Mouse (Mus musculus) left cerebral cortex, adult 9 months (tissue): Measurements from ENCODE around the gene Tsc22d3.
A peak's percentile ranks its signal among the peaks of the same experiment; 100 is the strongest.
"Not testable (repeated sequence)": the region's sequence is repeated elsewhere in the genome, so short reads cannot be mapped to it uniquely, and the experiment has no call there.

Source experiments
- DNase-seq, 2 experiments: peaks; one replicate each; pipeline ENCODE4 v3.0.0; 2022; ENCODE audit warnings: low spot score in 2 of 2

Tsc22d3 gene

DNA sequence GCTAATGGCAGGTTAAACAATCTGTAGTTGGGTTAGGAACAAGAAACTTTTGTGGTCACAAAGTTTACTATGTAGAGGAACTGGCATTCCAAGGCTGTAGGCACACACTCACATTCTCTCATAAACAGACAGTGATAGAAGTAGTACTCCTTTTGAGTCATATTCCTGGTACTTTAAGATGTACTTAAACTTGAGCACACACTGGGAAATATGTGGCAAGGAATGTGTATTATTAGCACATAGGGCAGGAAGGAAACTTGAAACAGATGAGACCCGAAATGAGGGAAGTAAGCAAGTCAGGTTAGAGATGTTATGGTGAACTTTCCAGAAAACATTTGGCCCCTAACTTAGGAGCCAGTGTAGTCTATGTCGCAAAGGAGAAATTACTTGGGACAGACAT, 34.7 kb downstream of the Tsc22d3 start:
- no peak for DNase-seq

DNA sequence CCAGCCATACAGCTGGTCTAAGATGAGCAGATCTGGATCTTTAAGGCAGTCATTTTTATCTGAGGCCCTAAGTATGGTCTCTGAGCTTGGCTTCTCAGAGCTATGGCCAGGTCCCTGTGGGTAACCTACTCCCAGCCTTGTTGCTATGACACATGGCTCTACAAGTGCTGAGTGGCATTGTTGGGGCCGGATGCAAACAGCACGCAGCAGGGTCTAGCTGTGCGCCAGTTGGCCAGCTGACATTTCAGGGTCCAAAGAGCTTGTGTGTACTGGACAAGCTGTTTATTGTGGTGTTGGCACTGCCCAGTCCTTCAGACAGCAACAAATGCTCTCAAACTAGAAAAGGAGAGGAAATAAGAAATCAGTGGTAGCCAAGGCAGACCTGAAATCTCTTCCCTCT, 35.2 kb downstream of the Tsc22d3 start:
- no peak for DNase-seq

DNA sequence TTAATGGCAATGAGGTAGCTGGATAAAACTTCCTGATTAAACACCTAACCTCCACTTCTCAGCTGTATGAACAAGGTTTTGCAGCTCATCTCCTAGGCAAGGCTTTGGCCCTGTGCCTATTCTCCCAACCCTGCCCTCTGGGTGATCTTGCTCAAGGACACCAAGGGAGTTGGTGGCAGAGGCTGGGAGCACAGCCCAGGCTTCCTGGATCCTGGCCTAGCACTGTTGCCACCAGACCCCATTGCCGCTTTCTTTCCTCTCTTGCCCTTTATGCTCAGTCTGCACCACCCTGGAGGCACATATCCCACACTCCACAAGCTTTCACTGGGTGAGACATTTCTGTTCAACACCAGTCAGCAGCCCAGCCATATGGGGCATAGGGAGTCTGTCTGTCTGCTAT, 35.7 kb downstream of the Tsc22d3 start:
- no peak for DNase-seq

DNA sequence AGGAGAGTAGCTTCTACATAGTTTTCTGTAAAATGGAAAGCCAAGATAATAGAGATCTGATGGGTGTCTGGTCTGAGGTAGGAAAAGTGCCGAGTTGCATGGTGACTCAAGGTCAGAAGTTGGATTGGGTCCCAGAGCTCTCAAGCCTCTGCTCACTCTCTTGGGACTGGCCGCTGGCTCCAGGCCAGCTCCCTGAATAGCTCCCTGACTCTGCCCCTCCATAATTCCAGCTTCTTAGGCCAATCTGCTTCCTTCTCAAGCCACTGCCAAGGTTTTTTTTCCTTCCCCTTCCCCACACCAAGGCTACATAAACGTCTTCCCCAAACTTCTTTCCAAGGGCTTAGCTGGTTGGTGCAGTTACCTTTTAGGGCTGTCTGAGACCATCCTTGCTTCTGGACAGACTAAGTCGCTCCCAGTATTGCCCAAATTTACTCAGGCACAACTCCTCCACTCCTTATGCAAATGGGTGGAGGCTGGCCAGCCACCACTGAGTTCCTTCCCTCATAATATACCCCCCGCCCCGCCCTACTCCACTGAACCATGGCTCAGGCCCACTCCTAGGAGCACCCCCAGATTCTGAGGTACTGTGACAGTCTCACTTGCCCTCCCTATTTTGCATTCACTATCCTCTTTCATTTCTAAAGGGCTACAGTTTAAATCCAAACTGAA, 42.1 kb downstream of the Tsc22d3 start:
- no peak for DNase-seq

DNA sequence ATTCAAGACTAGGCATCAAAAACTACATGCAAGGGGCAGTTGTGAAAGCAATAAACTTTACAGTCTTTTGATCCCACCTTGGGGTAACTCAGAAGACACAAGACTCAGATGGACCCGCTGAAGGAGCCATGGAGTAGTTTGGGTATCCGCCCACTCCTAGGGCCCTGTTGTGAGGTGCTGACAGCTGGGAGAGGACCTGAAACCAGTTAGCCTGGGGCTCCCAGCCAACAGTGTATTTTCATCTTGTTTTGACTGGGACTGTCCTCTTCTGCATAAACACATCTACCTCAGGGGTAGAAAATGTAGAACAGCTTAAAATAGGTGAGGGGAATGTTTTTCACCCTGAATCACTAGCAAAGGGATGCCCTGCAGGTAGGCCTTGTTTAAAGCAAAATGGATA, 44.5 kb downstream of the Tsc22d3 start:
- DNase-seq, result no peak

DNA sequence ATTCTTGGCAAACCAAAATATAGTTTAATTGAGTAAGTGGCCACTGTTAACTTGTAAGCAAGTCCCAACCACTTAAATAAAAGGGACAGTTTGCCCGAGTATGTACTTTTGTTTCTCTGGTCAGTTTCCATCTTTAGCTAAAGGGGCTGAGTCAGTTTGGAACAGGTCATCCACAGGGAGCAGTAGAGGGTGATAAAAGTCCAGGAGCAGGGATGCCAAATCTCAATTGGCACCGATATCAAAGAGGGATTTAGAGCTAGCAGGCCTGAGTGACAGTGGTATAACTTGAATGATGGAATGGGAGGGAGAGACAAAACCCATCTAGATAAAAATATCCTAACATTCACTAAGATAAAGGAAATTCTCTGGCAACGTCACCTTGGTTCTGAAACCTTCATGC, 45.0 kb downstream of the Tsc22d3 start:
- no peak for DNase-seq

DNA sequence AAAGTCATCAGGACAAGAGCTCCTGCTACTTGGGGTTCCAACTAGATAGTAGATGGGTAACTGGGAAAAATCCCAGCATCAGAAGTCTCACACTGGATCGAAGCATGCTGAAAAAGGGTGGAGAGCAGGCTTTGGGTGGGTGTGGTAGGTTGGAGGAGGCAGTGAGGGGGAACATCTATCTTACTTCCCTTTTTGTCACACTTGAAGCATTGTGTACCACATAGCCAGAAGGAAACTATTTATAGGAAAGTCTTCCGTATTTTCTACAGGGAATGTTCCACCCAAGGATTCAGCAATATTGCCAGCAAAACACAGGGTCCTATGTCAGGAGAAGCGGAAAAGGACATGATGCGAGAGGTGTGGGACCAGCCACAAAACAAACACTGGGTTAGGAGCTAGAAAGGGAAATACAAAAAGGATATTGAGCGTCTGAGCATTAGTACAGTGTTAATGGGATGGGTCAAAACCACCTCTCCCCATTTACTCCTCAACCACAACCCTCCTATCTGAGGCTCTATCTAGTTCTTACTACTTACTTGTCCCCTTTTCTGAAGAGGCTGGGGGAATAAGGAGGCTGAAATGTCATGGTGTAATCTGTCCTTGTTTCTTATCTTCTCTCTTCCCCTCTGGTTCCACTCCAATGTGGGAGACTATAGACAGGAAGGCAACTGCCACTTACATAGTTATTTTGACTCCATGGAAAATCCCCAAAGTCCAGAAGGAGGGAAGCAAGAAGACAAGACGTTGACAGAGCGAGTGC, 52.6 kb downstream of the Tsc22d3 start:
- no peak for DNase-seq

DNA sequence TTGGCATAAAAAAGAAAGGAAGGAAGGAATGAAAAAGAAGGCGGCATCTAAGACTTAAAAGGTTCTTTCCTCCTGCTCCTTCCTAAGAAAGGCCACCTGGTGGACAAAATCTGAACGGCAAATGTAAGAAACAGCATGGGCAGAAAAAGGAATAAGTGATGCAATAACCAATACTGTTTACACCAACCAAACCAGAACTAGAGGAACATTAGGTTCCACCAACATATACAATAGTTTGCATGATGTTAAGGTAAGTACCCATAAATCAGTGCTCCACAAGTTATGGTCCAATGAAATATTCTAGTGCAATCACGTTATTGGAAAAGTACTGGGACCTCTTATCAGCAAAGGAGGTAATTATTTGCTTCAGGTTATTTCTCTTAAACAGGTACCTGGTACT, 55.7 kb downstream of the Tsc22d3 start:
- peak in 1 of 2 experiments; percentile 63 for DNase-seq

DNA sequence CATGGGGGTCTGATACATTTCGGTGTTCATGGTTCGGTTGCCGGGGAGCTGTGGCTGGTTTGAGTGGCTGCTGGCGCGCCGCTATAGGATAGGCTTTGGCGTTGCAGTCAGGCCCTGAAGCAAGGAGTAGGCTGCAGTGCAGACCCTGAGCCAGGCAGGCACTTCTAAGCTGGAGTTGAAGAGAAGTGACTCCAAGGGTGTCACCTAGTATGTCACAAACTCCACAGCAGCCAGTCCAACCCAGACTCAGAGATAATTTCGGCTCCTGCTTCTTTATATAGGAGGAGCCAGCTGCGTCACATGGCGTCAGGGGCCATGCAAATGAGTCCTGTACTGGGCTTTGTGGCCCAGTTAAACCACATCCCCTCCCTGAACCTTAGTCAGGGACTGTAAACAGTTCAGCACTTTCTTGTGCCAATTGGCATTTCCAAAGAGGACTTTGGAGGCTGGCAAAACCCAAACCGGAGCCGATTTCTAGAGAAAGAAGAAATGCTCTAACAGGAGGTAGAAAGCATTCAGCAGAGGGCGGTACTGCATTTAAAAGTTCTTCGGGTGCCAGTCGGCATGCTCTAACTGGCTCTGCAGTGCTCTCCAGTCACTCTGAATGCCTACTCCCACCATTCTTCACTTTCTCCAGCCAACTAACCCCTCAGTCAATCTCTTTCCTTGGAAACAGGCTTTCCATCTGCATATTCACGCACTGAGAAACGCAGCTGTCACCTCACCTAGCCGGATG, 57.4 kb downstream of the Tsc22d3 start:
- DNase-seq, result peak; percentile 53 to 82

DNA sequence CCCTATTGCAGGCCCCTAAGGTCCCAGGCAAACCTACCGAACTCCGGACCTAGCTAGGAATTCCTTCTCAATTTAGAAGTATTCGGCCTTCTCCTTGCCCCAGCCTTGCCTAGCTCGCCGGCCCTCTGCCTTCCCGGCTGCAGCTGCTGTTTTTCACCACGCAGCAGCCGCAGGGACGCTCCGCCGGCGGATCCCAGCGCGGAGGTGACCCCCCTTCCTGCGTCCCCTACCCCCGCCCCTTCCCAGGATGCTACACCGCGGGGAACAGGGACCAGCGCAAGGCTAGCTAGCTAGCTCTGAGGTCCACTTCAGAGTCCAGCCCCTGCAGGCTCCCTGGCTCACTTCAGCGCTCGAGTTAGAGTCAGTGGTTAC, 58.0 kb downstream of the Tsc22d3 start:
- DNase-seq, result no peak

DNA sequence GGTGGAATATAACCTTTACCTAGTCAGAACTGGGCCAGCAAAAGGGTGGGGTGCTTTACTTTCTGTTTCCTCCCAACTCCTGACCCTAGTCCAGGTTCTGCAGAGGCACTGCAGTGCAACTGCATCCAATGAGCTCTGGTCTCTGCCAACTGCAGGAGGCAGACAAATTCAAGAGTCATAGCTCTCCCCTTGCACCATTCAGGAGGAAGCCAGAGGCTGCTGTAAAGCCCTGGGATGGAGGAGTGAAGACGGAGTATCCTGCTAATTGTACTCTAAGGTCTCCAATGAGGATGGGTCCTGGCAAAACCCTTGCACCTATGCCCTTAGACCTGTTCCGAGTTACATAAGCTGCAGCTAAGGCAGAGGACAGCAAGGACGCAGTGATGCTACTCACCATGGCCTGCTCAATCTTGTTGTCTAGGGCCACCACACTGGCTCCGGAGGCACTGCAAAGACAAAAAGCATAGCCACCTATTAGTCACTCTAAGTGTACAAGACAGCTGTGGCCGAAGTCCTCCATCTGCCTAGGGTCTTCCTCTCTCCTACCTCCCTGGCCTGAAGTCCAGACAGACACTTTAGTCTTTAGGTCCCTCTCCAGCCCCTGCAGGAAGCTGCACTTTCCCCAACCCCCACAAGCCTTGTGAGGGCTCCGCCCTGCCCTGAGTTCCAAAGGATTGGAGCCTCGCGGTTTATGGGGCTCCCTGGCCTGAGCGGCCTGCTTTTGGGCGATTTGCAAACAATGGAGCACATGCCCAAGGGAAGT, 58.6 kb downstream of the Tsc22d3 start:
- DNase-seq, result peak in 1 of 2 experiments; percentile 25

DNA sequence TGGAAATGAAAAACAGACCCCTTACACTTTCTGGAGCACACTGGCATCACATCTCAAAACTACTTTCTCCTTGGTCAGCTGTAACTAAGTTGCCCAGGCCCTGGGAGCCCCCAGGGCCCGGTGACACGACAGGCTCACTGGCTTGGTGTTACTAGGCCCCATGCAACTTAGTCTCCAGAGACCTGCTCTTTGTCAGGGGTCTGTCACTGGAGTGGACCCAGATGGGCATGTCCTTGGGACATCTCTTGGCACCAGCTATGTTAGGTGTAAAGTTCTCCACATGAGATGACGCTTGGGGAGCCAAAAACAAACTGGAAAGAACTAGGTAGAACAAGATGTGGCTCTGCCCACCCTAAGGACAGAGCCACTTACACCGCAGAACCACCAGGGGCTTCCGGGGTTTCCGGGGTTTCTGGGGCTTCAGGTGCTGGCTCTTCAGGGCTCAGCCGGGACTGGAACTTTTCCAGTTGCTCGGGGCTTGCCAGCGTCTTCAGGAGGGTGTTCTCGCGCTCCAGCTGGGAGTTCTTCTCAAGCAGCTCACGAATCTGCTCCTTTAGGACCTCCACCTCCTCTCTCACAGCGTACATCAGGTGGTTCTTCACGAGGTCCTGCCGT, 59.9 kb downstream of the Tsc22d3 start:
- no peak for DNase-seq

DNA sequence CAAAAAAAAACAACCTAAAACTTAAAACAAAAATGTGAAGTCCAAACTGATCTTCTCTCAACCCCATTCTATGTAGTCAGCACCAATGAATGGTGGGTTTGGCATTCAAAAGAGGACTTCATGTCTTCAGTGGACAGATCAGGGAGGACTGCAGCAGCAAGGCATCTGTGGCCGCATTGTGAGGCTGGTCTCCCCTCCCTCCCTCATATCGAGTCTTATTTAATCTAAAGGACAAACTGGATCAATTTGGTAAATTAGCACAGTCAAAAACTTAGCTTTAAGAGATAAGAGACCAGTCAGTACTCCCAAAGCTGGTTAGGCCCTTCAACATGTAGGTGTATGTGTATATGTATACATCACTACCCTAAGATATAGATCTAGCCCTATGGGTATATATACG, 60.6 kb downstream of the Tsc22d3 start:
- DNase-seq, result not testable (repeated sequence)

DNA sequence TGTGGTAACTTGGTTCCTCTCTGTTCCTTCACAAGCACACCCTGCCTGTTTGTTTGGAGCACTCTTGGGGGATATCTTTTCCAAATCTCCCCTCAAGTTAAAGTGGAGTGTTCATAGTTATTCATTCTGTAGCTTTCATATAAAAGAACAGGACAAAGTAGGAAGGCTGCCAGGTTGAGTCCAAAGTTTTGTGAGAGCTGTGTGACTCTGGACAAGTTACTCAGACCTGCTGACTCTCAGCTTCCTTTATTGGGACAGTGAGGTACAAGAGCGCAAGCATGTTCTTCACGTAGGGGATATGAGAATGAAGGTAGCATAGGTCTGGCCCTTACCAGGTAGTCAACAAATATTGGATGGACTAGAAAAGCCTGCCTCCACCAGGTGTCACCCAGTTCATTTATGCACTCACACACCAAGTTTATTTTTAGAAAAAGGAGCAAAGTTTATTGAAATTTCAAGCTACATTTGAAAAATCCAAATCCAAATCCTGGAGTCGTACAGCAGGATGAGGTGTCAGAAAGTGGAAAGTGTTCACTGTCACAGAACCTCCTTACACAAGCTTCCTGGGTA, 61.3 kb downstream of the Tsc22d3 start:
- DNase-seq, result no peak

DNA sequence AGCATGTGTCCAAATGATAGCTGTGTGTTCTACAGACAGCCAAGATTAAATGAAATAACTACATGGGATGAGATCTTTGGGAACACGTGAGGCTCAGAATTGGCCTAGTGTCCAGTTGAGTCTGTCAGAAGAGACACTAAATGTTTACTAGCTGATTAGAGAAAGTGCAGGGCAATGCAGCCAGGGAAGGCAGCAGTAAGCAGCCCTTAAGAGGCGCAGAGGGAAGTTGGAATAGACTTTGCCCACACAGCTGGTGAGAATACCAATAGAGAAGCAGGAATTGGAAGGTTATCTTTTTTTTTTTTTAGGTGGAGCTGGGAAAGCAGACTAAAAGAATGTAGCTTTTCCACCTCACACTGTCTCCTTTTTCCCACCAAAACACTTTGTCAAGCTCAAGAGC, 61.8 kb downstream of the Tsc22d3 start:
- no peak for DNase-seq

DNA sequence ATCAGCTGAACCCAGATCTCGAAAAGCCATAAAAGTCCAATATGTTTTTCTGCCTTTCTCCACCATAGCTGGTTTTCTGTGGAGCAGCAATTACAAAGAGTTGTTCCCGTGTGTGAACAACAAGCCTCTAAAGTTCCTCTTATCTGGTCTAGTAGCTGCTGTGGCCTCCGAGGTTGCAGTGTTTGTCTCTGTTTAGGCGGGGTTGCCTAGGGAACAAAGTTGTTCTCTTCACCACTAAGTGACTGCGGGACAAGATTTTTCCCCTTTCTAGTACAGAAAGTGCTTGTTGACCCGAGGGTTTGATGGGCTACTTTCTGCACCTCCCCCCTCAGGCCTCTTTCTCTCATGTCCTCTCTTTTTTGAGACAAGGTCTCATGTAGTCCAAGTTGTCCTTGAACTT, 62.8 kb downstream of the Tsc22d3 start:
- no peak for DNase-seq

DNA sequence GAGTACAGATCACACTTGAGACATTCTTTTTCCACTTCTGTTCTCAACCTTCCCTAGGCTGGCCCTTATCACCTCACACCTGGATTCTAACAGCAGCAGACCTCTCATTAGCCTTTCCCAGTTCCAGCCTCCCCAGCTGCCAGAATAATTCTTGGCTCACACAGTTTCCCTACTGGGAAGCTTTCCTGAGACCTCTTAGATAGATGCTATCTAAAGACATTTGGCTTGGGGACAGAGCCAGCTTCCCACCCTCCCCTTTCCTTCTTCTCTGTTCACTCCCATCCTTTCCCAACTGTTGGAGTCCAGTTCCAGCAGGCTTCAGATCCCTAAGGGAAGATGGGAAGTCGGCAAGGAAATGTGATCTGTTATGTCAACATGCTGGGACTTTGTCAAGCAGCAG, 65.0 kb downstream of the Tsc22d3 start:
- no peak for DNase-seq

DNA sequence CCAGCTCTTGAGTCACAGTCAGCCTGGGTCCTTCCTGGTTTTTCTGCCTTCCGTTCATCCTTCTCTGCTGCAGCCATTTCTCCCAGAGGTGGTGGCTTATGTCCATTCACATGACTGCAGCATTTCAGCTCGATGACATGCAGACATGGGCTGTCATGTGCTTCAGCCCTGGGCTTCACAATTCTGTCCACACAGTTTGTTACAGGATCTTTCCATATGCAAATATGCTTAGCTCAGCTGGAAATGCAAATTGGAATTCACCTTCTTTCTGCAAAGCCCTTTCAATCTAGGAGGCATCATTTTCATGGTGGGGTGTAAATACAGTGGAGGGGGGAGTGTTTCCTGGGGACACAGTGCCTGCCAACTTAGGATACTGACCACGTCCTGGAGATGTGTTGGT, 66.2 kb downstream of the Tsc22d3 start:
- DNase-seq, result no peak

DNA sequence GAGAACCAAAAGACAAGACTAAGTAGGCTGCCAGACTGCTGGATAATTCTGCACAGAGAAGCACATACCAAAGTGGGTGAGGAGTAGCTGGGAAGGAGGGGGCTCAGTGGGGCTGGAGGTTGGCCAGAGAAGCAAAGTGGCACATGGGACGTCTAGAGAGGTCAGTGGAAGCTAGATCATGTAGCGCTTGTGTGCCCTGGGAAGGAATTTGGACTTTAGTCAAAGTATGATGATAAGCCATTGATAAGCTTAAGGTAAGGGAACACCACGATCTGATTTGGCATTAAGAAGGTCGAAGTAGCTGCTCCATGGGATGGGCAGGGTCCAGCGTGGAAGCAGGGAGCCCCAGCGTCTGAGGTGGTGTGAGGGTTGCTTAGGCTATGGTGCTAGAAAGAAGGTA, 68.1 kb downstream of the Tsc22d3 start:
- DNase-seq, result no peak

DNA sequence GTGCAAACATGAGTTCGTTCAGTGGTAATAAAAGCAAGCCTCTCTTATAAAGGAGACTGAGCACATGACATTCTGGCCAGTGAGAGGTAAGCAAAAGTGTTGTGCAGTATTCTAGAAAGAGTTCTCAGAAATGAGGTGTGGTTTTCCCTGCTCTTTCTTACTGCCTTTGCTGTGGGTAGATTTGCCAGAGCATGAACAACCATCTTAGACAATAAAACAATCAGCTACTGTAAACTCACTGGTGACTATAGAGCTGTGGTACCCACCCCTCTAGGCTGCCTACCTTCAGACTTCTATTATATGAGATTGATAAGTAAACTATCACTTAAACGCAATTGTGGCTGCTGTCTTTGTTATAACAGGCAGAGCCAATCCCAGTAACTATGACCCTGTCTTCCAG, 69.1 kb downstream of the Tsc22d3 start:
- no peak for DNase-seq

DNA sequence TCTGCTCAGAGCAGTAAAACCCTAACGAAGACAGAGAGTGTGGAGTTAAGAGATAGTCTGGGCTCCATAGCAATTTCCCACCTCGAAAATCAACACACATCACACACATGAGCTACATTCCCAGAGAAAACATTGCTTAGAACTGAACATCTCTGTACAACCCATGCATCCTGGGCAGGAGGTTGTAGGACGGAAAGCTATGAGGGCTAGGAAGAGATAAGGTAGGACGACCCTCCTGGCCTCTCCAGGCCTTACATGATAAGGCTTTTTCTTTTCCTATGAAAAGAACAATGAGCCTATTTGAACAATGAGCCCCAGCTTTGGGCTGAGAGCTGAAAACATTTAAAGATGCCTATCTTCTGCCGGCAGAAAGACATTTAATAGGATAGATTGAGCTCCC, 69.8 kb downstream of the Tsc22d3 start:
- DNase-seq, result no peak
